Mouse (Mus musculus) left cerebral cortex, postnatal 36 days (tissue): ENCODE measurements at regions not wholly inside any gene's neighbourhood (a gene's known extent, or its start where the extent isn't known, plus 50 kb on each side); places are given as distances from the start of the nearest gene placed in this dataset.

Experiments used
- DNase-seq, 2 experiments: peaks; one replicate each; pipeline ENCODE4 v3.0.0; 2021 to 2022; ENCODE audit warnings: low spot score in 2 of 2, mixed read lengths in 1 of 2
- intact Hi-C: fragments of 180-260 bp; cut with DNase I; formaldehyde crosslinking; loops from one replicate; pipeline ENCODE4 v1.15.1; 2025

DNA sequence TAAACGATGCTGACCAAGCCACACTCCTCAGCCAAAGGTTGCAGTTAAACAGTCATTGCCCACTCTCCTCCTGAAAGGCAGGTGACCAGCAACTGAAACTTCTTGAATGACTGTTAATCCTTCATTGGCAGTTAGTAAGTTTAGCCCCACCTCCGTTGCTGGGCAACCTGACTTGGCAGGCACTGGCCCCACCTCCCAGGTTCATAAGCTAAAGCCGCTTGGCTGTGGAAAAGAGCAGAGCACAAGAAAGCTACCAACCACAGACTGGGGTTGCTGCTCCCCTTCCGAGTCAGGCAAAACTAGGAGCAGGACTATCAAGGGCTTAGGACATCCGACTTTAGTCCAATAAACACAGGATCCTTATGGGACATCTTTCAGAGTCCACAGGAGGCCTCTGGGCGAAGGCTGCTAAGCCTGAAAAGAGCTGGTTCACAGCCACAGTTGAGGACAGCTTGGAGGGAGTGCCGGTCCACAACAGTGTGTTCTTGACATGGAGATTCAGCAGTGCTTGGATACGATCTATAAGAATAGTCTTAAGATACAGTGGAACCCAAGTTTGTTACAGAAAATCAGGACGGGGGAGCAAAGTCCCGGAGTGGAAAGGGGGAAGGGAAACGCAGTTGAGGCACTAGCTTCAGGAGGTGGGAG is 67.7 kb upstream of the Kcnma1 start:
- peak; percentile 31 to 50 for DNase-seq
- intact Hi-C loops, result no loop called here

DNA sequence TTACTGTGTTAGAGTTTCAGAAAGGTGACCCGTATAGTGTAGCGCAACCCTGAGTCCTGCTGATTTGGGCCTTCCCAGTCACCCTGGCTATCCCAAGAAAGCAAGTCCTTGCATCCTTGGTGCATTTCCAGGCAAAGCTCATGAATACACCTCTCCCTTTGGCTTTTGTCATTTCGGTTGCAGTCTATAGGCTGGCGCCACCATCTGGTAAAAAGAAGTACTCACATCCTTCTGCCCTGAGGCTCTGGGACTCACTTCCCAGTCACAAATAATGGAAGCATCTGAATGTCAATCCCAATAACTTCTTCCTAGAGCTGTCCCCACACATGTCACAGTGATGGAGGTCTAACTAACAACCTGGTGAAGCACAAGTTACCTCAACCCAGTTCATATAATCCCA is 54.4 kb upstream of the Kcnma1 start:
- intact Hi-C loops, result loop anchor here (2.0 to 10.0 kb wide), 3 partner anchors 114 to 494 kb away; no protein-coding TSS in a partner anchor
- peak in 1 of 2 experiments; percentile 42 for DNase-seq

DNA sequence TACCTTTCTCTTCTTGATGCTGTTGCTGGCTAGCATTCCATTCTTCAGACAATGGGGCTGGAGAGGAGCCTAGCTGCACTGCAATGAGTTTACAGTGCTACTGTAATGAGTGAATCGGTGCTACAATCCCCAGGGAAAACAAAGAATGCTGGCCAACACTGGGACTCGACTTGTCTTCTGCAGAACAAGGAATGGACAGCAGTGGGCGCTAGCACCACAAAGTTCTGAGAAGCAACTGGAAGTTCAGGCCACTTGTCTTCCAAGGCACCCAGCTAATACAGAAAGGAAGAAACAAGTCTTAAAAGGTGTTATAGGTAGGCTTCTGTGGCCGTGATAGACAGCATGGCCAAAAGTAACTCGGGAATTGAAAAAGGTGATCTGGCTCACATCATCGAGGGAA is 53.4 kb upstream of the Kcnma1 start:
- peak; percentile 54 to 75 for DNase-seq
- intact Hi-C loops, result loop anchor here (2.0 to 10.0 kb wide), 3 partner anchors 115 to 493 kb away; no protein-coding TSS in a partner anchor

DNA sequence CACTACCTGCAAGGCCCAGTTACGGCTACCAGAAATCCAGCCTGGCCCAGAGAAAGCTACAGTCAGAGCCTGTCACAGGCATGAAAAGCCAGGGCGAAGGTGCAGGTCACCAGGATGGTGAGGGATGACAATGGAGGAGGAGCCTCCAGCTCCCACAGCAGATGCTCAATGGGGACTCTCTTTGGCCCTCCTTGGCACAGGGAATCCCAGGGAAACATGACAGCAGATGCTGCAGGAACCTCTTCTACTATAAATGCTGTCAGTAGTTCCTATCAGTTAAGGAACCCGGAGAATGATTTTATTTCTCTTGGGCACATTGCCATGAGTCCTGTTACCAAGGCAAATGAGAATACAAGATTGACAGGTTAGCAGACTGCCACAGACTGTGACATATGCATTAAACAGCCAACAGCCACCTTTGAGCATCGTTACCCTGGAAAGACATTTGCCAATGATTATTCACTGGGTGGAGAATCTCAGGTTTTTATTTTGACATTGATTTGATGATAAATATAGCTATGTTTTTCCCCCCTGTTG is 51.0 kb upstream of the Kcnma1 start:
- no peak for DNase-seq
- intact Hi-C loops, result loop anchor here (5.0 to 10.0 kb wide), 2 partner anchors 117 to 490 kb away; no protein-coding TSS in a partner anchor
